Mouse (Mus musculus) cortical plate, adult 2 months (tissue): ENCODE data around the gene Nobox.

ENCODE experiments used
- CTCF ChIP-seq: fragments of 200-500 bp; IDR thresholded peaks from 2 replicates; pipeline ENCODE4 v1.5.1; 2011; ENCODE audit warnings: mild to moderate bottlenecking, control low read depth, low read length; ENCODE audit not compliant: insufficient read depth; ENCODE audit errors: extremely low read depth
- POLR2A ChIP-seq: fragments of 200-500 bp; IDR thresholded peaks from 2 replicates; pipeline ENCODE4 v1.6.1; 2011; ENCODE audit warnings: mild to moderate bottlenecking, low read length, control low read depth; ENCODE audit not compliant: insufficient read depth; ENCODE audit errors: extremely low read depth

DNA sequence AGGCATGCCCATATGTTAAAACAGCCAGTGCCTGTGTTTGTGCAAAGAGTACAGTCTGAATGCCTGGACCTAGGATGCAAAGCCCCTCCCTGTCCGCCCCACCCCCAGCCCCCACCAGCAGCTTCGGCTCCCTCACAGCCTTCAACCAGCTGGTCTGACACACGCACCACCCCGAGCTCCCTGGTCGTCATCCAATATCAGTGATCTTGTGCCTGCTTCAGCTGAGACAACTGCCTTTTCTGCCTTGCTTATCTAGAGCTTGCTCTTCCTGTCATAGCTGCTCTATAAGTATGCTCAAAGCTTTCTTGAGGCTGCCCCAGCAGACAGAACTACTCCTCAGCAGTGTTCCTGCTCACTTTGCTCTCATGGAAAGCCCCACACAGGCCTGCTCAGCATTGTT lies 13.4 kb downstream of the Nobox start:
- no peak for TF ChIP-seq POLR2A
- TF ChIP-seq CTCF = no peak
